Mouse (Mus musculus): ENCODE data around the gene Epx. TPM values are rescaled to one million over a fixed set of nuclear protein-coding genes. Genes with fewer than 3 reads are reported as not detected.
A peak's percentile ranks its signal among the peaks of the same experiment; 100 is the strongest.
"Not testable (repeated sequence)": the region's sequence is repeated elsewhere in the genome, so short reads cannot be mapped to it uniquely, and the experiment has no call there.

The Epx gene
- not detected in 2 replicates for polyA plus RNA-seq (2016; fragmentation: Nextera tagmentation; extraction: Ambion mirVana)

DNA sequence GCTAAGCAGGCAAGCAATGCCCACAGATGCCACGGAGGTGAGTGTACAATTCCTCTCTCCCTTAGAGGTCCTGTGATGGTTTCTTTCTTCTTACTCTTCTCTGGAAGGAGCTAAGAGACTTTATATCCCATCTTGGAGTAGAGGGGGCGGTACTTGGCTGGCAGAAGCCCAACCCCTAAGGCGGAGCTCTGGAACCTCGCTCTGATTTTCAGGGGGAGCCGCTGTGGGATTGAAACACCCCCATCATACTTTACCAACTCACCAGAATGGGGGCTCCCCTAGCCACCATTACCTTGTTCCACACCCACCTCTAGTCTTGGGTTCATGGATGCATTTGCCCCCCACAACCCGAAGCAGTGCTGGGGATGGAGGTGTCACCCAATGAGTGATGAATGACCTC lies at the start of gene Epx:
Epx (minus strand) TSS at position 101 of the 400 bp plus-strand sequence.
- H3K36me3 ChIP-seq (replicated peaks), result no peaks in the 10 kb centered on the region
- no peak within 1 kb of the TSS for H3K27ac ChIP-seq (replicated peaks)
- H3K9me3 ChIP-seq, result no peaks in the 10 kb centered on the region
- DNase-seq (ENCODE audit: low spot score), result no peak
- 83% methylated on average over 6 of the region's 6 CpGs for WGBS
- no peak within 1 kb of the TSS for H3K4me3 ChIP-seq
- no peaks in the 10 kb centered on the region; the same call in 1 of the 2 replicates for H3K4me1 ChIP-seq
- no peaks in the 10 kb centered on the region for H3K27me3 ChIP-seq (replicated peaks; ENCODE audit: low read depth, poor library complexity, severe bottlenecking)

DNA sequence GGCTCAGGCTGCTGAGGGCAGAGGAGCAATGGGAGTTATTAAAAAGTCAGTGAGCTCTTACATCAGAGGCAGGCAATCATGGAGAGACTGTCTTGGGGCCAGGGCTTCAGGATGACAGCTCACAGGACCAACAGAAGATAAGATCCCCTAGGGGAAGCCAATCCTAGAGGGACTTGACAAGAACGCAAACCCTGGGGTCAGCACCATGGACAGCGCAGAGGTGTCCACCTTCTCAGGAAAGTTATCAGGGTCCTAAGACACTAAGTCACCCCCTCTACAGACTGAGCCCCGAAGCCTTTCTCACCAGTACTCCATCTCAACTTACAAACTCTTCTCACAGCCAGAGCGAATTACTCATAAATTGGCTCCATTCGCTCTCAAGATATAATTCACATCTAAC lies 45.6 kb upstream of the Epx start, which contains the start of gene Olfr464:
Olfr464 (minus strand) TSS at position 2 of the 400 bp plus-strand sequence.
- 35% methylated on average over 5 of the region's 5 CpGs for WGBS
- no peaks in the 10 kb centered on the region for H3K36me3 ChIP-seq (replicated peaks)
- no peaks in the 10 kb centered on the region for H3K27me3 ChIP-seq (replicated peaks; ENCODE audit: low read depth, poor library complexity, severe bottlenecking)
- no peaks in the 10 kb centered on the region for H3K9me3 ChIP-seq
- H3K27ac ChIP-seq (replicated peaks), result no peak within 1 kb of the TSS
- no peaks in the 10 kb centered on the region for H3K4me1 ChIP-seq
- peak; percentile 75 for DNase-seq (ENCODE audit: low spot score)
- H3K4me3 ChIP-seq, result no peak within 1 kb of the TSS

DNA sequence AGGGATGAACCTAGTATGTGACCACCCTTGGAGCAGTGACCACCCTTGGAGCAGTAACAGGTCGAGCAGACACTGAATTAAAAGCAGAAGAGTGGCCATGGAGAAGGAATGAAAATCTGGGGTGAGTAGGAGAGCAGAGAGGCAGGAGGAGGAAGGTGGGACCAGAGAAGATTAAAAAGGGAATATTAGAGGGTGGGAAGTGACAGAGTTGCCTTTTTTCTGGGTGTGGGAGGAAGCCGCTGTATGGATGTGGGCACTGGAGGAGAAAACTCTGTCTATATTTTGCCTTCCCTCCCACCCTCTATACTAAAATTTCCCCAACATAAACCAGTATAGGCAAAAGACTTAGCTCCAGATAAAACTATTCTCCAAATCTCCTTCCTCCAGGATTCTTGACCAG lies 45.0 kb upstream of the Epx start:
- H3K27ac ChIP-seq (replicated peaks), result no peak overlapping the region
- H3K4me3 ChIP-seq, result no peak overlapping the region
- DNase-seq (ENCODE audit: low spot score), result no peak
- no peaks in the 10 kb centered on the region for H3K27me3 ChIP-seq (replicated peaks; ENCODE audit: low read depth, poor library complexity, severe bottlenecking)
- H3K4me1 ChIP-seq, result no peaks in the 10 kb centered on the region
- WGBS, result 71% methylated on average over 2 of the region's 2 CpGs
- no peaks in the 10 kb centered on the region for H3K36me3 ChIP-seq (replicated peaks)
- H3K9me3 ChIP-seq, result no peaks in the 10 kb centered on the region

DNA sequence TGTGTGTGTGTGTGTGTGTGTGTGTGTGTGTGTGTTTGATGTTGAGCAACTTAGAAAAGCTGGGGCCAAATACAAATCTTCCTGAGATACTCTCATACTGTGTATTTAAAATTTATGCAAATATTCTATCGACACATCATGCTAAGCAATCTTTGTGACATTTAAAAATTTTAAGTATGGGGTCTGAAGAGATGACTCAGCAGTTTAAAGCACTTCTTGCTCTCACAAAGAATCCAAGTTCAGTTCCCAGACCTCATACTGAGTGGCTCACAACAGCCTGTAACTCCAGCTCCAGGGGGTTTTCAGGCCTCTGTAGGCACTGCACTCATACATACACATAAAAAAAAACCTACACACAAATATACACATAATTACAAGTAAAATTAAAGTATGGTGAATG lies 40.7 kb upstream of the Epx start:
- no peak overlapping the region for H3K27ac ChIP-seq (replicated peaks)
- no peaks in the 10 kb centered on the region for H3K36me3 ChIP-seq (replicated peaks)
- no peak for DNase-seq (ENCODE audit: low spot score)
- 88% methylated on average over 1 of the region's 1 CpGs for WGBS
- H3K4me1 ChIP-seq, result no peaks in the 10 kb centered on the region
- H3K4me3 ChIP-seq, result no peak overlapping the region
- H3K9me3 ChIP-seq, result no peaks in the 10 kb centered on the region
- no peaks in the 10 kb centered on the region for H3K27me3 ChIP-seq (replicated peaks; ENCODE audit: low read depth, poor library complexity, severe bottlenecking)

DNA sequence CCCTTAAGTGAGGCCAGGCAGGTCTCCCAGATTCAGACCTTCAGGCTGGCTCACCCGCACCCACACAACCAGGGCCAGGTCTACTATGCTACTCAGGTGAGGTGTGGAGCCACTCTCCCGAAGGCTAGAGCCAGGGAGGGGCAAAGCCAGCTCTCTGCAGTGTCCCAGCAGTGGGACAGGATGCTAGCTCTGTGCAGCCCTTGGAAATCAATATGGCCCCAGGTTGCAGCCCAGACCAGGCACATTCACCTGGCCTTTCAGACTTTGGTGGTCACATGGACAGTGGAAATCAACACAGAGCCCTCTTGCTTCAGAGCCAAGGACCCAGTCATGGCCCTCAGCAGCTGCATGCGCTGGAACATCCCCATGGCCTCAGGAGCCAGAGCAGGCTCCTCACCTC lies 29.0 kb upstream of the Epx start:
- Histone ChIP-seq H3K4me1 (no peaks in the 10 kb centered on the region), H3K4me3 (no peak overlapping the region), H3K9me3 (no peaks in the 10 kb centered on the region), H3K36me3 (replicated peaks) (no peaks in the 10 kb centered on the region), H3K27ac (replicated peaks) (no peak overlapping the region), H3K27me3 (replicated peaks; ENCODE audit: low read depth, poor library complexity, severe bottlenecking) (no peaks in the 10 kb centered on the region)
- WGBS, result 78% methylated on average over 3 of the region's 3 CpGs
- no peak for DNase-seq (ENCODE audit: low spot score)

DNA sequence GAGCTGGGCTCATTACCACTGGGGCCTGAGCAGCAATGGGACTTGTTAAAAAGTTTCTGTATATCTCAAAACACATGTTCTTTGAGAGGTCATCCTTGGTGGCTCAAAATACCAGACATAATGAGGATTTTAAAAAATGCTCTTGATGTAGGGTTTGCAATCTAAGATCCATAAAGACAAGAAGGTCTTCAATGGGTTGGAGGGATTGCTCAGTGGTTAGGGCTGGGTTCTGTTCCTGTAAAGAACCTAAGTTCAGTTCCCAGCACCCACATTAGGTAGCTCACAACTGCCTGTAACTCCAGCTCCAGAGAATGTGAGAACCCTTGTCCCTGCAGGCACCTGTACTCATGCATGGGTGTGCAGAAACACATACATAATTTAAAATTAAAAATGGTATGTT lies 22.0 kb upstream of the Epx start, which contains the start of gene Olfr463:
Olfr463 (minus strand) TSS at position 101 of the 400 bp plus-strand sequence.
- H3K9me3 ChIP-seq, result no peaks in the 10 kb centered on the region
- no peaks in the 10 kb centered on the region for H3K36me3 ChIP-seq (replicated peaks)
- DNase-seq (ENCODE audit: low spot score), result no peak
- no peak within 1 kb of the TSS for H3K27ac ChIP-seq (replicated peaks)
- no peak within 1 kb of the TSS for H3K4me3 ChIP-seq
- no peaks in the 10 kb centered on the region for H3K4me1 ChIP-seq
- 0 out of 2 replicates have a peak, but pooled peaks cover 3% of the 10 kb centered on the region for H3K27me3 ChIP-seq (replicated peaks; ENCODE audit: low read depth, poor library complexity, severe bottlenecking)

DNA sequence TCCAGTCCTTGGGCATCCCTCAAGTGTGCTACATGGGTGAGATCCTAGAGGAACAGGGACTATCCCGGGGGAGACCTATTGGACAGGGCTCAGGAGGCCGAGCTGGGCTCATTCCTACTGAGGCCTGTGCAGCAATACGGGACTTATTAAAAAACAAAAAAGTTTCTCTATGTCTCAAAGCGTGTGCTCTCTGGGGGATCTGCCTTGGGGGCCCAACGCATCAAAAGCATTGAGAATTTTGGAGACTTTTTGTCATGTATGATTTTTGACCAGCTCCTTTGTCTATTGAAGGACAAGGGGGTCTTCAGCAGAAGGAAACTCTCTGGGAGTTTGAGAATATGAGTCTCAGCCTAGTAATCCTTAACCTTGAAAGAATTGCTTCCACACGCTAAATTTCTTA lies 16.8 kb upstream of the Epx start, which contains the start of gene Olfr462:
Olfr462 (minus strand) TSS at position 101 of the 400 bp plus-strand sequence.
- no peak within 1 kb of the TSS for H3K27ac ChIP-seq (replicated peaks)
- 91% methylated on average over 6 of the region's 6 CpGs for WGBS
- no peak within 1 kb of the TSS for H3K4me3 ChIP-seq
- H3K9me3 ChIP-seq, result no peaks in the 10 kb centered on the region
- H3K36me3 ChIP-seq (replicated peaks), result no peaks in the 10 kb centered on the region
- no peaks in the 10 kb centered on the region for H3K27me3 ChIP-seq (replicated peaks; ENCODE audit: low read depth, poor library complexity, severe bottlenecking)
- no peaks in the 10 kb centered on the region for H3K4me1 ChIP-seq
- no peak for DNase-seq (ENCODE audit: low spot score)

DNA sequence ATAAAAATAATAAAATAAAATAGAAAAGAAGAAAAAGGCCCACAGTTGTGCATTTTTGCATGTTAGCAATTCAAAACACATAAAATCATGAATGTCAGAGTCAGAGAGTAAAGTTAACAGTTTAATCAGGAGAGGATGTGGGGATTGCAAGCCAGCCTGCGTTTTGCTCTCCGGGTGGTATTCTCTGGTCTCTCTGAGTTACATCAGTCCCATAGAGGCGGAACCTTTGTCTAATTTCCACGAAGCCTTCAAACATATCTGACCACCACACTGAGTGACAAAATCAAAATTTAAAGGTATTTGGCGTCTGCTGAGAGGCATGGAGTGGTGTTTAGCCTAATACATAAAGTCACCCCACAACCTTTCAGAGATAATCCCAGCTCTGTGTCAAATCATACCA lies 9.5 kb upstream of the Epx start:
- H3K27ac ChIP-seq (replicated peaks), result no peak overlapping the region
- H3K4me3 ChIP-seq, result no peak overlapping the region
- WGBS, result 85% methylated on average over 5 of the region's 5 CpGs
- H3K36me3 ChIP-seq (replicated peaks), result no peaks in the 10 kb centered on the region
- no peaks in the 10 kb centered on the region for H3K4me1 ChIP-seq
- H3K27me3 ChIP-seq (replicated peaks; ENCODE audit: low read depth, poor library complexity, severe bottlenecking), result no peaks in the 10 kb centered on the region
- H3K9me3 ChIP-seq, result no peaks in the 10 kb centered on the region
- no peak for DNase-seq (ENCODE audit: low spot score)

DNA sequence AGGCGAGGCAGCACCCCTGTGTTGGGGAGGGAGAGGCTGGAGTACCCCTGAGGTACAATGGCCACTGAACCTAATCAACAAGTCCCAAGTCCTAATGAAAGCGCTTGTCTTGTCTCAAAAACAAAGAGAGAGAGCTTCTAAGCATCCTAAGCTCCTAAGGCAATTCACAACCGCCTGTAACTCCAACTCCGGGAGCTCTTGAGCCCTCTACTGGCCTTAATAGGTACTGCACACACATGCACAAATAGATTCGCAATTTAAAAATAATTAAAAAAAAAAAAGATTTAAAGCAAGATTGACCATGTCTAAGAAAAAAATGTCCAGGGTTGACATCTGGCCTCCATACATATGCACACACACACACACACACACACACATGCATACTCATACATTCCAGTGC lies 8.2 kb upstream of the Epx start:
- Histone ChIP-seq H3K9me3 (no peaks in the 10 kb centered on the region), H3K36me3 (replicated peaks) (no peaks in the 10 kb centered on the region), H3K27ac (replicated peaks) (no peak overlapping the region), H3K4me3 (no peak overlapping the region), H3K4me1 (no peaks in the 10 kb centered on the region), H3K27me3 (replicated peaks; ENCODE audit: low read depth, poor library complexity, severe bottlenecking) (no peaks in the 10 kb centered on the region)
- DNase-seq (ENCODE audit: low spot score), result peak; percentile 19
- 41% methylated on average over 5 of the region's 5 CpGs for WGBS

DNA sequence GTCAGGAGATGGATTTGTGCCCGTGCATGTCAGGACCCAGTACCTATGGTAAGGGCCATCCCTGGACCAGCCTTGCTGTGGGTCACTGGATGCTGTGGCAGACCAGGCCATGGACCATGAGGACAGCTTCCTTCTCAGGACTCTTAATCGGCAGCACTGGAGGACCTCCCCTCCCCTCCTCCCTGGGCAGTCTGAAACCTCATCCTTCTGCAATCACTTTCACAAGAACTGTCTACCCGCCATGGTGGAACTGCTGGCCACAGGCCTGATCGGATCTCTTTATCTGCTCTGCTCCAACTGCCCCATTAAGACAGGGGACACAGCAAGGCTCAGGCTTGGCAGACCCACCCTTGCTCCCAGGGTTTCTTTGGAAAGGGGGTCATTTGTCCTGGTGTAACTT lies 6.4 kb upstream of the Epx start:
- Histone ChIP-seq H3K4me3 (no peak overlapping the region), H3K27ac (replicated peaks) (no peak overlapping the region), H3K27me3 (replicated peaks; ENCODE audit: low read depth, poor library complexity, severe bottlenecking) (no peaks in the 10 kb centered on the region), H3K36me3 (replicated peaks) (no peaks in the 10 kb centered on the region), H3K9me3 (no peaks in the 10 kb centered on the region), H3K4me1 (no peaks in the 10 kb centered on the region)
- WGBS, result 80% methylated on average over 4 of the region's 4 CpGs
- DNase-seq (ENCODE audit: low spot score), result no peak

DNA sequence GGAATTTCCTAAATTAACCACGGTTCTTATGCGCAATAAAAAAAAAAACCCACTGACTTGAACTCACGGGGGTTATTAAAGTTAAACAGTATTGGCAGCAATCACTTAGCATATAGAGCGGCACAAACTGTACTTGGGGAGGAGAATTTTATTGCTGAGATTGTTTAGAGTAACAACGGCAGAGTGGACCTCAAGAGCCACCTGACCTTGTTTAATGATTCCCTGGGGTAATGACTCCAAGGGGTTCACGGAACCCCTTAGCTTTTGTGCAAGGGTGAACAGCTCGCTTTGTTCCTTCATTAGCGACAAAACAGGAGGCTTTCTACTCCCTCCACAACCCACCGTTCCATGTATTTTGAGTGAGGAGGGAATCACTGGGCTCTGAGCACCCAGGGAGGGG lies 4.5 kb upstream of the Epx start:
- 83% methylated on average over 9 of the region's 9 CpGs for WGBS
- Histone ChIP-seq H3K36me3 (replicated peaks) (no peaks in the 10 kb centered on the region), H3K4me3 (no peak overlapping the region), H3K27ac (replicated peaks) (no peak overlapping the region), H3K27me3 (replicated peaks; ENCODE audit: low read depth, poor library complexity, severe bottlenecking) (no peaks in the 10 kb centered on the region), H3K4me1 (no peaks in the 10 kb centered on the region; the same call in 1 of the 2 replicates), H3K9me3 (no peaks in the 10 kb centered on the region)
- DNase-seq (ENCODE audit: low spot score), result no peak

DNA sequence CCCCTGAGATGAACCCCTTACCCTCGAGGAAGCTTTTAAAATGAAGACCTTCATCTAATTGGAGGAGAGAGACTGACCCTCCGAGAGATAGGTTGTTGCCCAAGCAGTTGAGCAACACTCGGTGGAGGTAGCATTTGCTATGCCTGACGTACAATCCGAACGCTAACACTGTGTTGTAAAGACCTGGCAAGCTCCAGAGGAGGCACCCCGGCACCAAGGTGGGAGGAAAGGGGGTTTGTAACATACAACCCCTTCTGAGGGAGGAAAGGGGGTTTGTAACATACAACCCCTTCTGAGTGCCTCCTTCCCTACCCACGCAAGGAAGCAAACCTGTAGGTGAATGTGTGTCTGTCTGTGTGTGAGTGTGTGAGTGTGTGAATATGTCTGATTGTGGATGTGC lies 3.6 kb downstream of the Epx start:
- Histone ChIP-seq H3K27me3 (replicated peaks; ENCODE audit: low read depth, poor library complexity, severe bottlenecking) (no peaks in the 10 kb centered on the region), H3K4me3 (no peak overlapping the region), H3K36me3 (replicated peaks) (no peaks in the 10 kb centered on the region), H3K9me3 (no peaks in the 10 kb centered on the region), H3K27ac (replicated peaks) (no peak overlapping the region), H3K4me1 (peaks cover 4% of the 10 kb centered on the region; the same call in 1 of the 2 replicates)
- no peak for DNase-seq (ENCODE audit: low spot score)
- 66% methylated on average over 8 of the region's 8 CpGs for WGBS

DNA sequence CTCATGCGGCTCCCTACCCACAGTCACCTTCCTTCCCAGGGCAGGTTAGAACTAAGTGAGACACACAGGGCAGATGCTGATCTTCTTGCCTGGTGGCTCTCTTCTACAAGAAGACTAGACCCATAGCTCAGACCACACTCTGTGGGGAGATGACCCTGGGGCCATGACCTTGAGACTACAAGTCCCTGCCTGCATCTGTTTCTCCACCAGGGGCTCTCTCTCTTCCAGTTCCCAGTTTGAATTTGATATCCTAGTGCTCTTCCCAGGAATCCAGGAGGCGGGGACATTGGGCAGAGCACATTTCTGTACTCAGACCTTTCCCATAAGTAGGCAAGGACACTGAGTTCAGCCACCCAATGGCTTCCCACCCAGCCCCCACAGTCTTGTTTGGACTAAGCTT lies 5.2 kb downstream of the Epx start:
- 65% methylated on average over 2 of the region's 2 CpGs for WGBS
- H3K9me3 ChIP-seq, result no peaks in the 10 kb centered on the region
- no peak for DNase-seq (ENCODE audit: low spot score)
- H3K27me3 ChIP-seq (replicated peaks; ENCODE audit: low read depth, poor library complexity, severe bottlenecking), result no peaks in the 10 kb centered on the region
- H3K4me3 ChIP-seq, result no peak overlapping the region
- H3K27ac ChIP-seq (replicated peaks), result no peak overlapping the region
- H3K4me1 ChIP-seq, result 0 out of 2 replicates have a peak, but pooled peaks cover 4% of the 10 kb centered on the region
- H3K36me3 ChIP-seq (replicated peaks), result no peaks in the 10 kb centered on the region

DNA sequence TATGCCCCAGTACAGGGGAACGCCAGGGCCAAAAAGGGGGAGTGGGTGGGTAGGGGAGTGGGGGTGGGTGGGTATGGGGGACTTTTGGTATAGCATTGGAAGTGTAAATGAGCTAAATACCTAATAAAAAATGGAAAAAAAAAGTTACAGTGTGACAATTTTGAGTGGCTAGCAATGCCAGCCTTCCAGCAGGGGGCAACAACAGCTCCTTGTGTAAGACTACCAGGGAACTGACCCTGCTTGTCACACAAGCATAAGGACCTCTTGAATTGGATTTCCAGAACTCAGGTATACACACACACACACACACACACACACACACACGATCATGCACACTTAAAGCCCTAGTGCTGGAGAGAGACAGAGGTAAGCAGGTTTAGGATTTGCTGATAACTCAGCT lies 8.4 kb downstream of the Epx start:
- DNase-seq (ENCODE audit: low spot score); H3K27ac ChIP-seq (replicated peaks); H3K4me1 ChIP-seq; H3K27me3 ChIP-seq (replicated peaks; ENCODE audit: low read depth, poor library complexity, severe bottlenecking); H3K9me3 ChIP-seq; H3K4me3 ChIP-seq: not testable (repeated sequence)
- peaks cover 22% of the 10 kb centered on the region for H3K36me3 ChIP-seq (replicated peaks)
- WGBS, result 89% methylated on average over 1 of the region's 2 CpGs

All from embryonic facial prominence, embryonic 10.5 days (tissue).